Mouse (Mus musculus) erythroblast, embryonic 14.5 days (primary cell): ENCODE data around the gene Rap1b.

Source experiments
- GATA1 ChIP-seq: IDR thresholded peaks from 2 replicates; pipeline ENCODE4 v1.6.1; 2012; ENCODE audit warnings: low read length, inconsistent platforms, mixed read lengths
- TAL1 ChIP-seq: IDR thresholded peaks from 3 replicates; pipeline ENCODE4 v1.6.1; 2012; ENCODE audit warnings: low read length, inconsistent platforms, mixed read lengths

DNA sequence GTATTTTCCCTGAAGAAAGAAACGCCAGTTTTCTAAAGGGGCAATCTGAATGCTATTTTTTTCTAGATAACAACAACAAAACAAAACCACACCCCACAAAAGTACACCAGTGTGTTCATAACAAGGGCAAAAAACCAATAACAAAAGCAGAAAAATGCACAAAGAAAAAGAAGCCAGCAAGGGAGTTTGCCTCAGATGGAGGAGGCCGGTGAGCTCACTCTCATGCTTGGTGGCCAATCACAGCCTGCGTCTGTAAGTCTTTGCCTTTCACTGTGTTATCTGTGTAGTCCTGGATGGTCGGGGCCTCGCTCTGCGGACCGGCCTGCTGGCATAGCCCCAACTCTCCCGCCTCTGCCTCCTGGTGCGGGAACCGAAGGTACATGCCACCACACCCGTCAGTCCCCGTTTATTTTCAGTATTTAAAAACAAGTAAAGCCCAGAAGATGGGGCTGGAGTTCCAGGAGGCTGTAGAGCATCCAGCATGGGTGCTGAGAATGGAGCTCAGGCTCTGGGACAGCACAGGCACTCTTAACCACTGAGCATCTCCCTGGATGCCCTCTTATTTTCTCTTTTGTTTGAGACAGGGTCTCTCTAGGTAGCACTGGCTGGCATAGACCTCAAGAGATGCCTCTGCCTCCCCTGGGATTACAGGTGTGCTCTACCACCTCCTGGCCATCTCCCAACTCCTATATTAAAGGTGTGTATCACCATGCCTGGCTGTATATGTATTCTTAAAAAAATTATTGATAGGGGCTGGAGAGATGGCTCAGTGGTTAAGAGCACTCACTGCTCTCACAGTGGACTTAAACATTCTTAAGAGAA is 69.3 kb downstream of the Rap1b start:
- TF ChIP-seq TAL1, result no peak
- no peak for TF ChIP-seq GATA1
